Mouse (Mus musculus) liver, postnatal 0 days (tissue): ENCODE results near the gene Erf.

Experiments
- CTCF ChIP-seq: sonication (generic); IDR thresholded peaks from 2 replicates; pipeline ENCODE4 v1.5.1; 2016; ENCODE audit warnings: antibody characterized with exemption, low read depth
- EP300 ChIP-seq: IDR thresholded peaks from 2 replicates; pipeline ENCODE4 v1.6.1; 2016; ENCODE audit warnings: antibody characterized with exemption, low read depth, mild to moderate bottlenecking

DNA sequence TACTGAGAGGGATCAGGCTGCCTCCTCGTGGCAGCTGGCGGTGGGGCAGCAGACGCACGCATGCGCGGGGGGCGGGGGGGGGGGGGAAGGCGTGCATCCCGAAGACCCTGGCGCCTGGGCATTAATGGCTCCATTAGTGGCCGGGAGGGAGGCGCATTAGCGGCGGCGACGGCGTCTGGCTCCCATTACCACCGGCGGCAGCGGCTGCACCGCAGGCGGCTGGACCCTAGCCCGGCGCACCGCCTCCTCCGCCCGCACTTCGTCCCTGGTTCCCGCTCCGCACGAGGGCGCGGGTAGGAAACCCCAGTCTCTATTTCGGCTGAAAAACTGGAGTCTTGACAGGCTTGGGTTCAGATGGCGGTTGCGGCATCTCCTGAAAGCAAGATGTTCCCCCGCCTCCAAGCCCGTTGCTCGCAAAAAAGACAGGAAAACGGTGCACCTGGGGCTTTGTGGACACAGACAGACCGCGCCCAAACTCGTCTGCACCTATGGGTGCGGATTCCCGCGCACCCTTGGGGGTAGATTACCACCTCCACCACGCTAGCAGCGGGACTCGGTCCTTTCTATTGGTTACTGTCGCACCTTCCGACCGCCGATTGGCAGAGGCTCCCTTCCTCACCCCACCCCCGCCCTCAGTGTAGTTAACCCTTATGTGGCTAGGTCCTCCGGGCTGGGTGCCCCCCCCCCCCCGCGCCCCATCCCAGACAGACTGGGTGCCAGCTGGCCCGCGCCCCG, 27.9 kb upstream of the Erf start:
- peak; percentile 73 for TF ChIP-seq CTCF
- TF ChIP-seq EP300, result no peak
